Mouse (Mus musculus) CH12.LX (cell line): ENCODE results near the gene Reg3b.

Experiments
- BHLHE40 ChIP-seq: IDR thresholded peaks from 2 replicates; pipeline ENCODE4 v1.6.1; 2011; ENCODE audit warnings: mild to moderate bottlenecking, low read depth, low read length, improper control_type of control experiment
- CHD2 ChIP-seq: IDR thresholded peaks from 2 replicates; pipeline ENCODE4 v1.6.1; 2011; ENCODE audit warnings: low read length, improper control_type of control experiment
- CTCF ChIP-seq, 2 experiments: IDR thresholded peaks in 1 of 2; conservative IDR thresholded peaks in 1 of 2; 2 replicates each; pipeline ENCODE4 v1.5.1; 2011 to 2012; ENCODE audit warnings: low read depth in 2 of 2, low read length in 2 of 2, improper control_type of control experiment in 1 of 2, inconsistent platforms in 1 of 2, mild to moderate bottlenecking in 1 of 2, moderate library complexity in 1 of 2
- EP300 ChIP-seq: IDR thresholded peaks from 2 replicates; pipeline ENCODE4 v1.6.1; 2011; ENCODE audit warnings: low read length, improper control_type of control experiment
- GABPA ChIP-seq: IDR thresholded peaks from 2 replicates; pipeline ENCODE4 v1.6.1; 2012; ENCODE audit warnings: low read depth, low read length, improper control_type of control experiment, inconsistent platforms; ENCODE audit not compliant: insufficient replicate concordance
- HCFC1 ChIP-seq: IDR thresholded peaks from 2 replicates; pipeline ENCODE4 v1.6.1; 2012; ENCODE audit warnings: low read depth, mild to moderate bottlenecking, inconsistent platforms, low read length, improper control_type of control experiment
- USF1 ChIP-seq: IDR thresholded peaks from 2 replicates; pipeline ENCODE4 v1.6.1; 2014; ENCODE audit warnings: low read depth, mild to moderate bottlenecking, inconsistent platforms, low read length, improper control_type of control experiment
- ZNF384 ChIP-seq: IDR thresholded peaks from 2 replicates; pipeline ENCODE4 v1.6.1; 2012; ENCODE audit warnings: low read depth, low read length, improper control_type of control experiment, inconsistent platforms

GRCm38 (mm10) chr6:78327798-78328197 lies 42.7 kb upstream of the Reg3b start:
- TF ChIP-seq HCFC1 (no peak), CTCF (conservative IDR thresholded peaks at IDR 0.05 in 1 of 2, IDR thresholded peaks at IDR 0.05 in 1 of 2; ENCODE audit: low read depth in 2 of 2, low read length in 2 of 2) (no peak), BHLHE40 (no peak), ZNF384 (no peak), EP300 (no peak), CHD2 (no peak), USF1 (no peak), GABPA (no peak)
